Mouse (Mus musculus) layer of hippocampus, postnatal 36 days (tissue): ENCODE measurements around the gene Xpot. TPM values are rescaled to one million over a fixed set of nuclear protein-coding genes. Genes with fewer than 3 reads are reported as not detected.

ENCODE experiments used
- DNase-seq, 2 experiments: peaks; one replicate each; pipeline ENCODE4 v3.0.0; 2022
- total RNA-seq, 2 experiments: library from RNA; stranded (reverse); gene quantifications; 2 replicates each; pipeline ENCODE4 v1.2.3; 2021

The Xpot gene
- 10 to 100 TPM; 65.7 to 73.6 TPM for total RNA-seq

DNA sequence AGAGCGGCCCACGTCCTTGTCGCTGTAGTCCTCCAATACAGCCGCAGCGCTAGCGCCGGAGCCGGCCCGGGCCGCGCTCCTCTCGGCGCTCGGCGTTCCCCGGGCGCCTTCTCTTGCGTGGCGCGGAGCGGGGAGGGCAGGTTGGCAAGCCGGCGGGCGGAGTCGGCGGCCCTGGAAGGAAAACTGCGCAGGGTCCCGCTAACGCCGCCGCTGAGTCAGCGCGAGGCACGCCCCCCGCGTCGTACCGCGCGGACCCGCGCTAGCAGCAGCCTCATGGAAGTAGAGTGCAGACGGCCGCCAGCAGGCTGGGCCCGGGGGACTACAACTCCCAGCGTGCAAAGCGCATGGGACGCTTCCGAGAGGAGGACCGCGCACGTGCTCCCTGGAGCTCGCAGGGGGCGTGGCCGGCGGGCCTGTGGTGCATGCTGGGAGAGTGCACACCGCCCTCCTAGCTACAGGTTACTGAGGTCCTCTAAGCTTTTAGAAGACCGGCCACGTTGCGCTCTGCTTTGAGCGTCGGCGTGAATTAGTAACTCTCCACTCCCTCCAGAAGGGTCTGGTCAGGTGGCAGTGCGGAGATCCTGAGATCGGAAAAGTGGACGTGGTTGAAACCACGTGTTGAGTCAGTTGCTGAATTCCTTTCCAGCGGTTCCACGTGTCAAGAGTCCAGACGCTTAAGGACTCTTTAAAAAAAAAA lies at the start of gene Xpot:
Gene Xpot (minus strand): TSS at position 147 of the 697 bp plus-strand sequence.
- peak; percentile 99 for DNase-seq

DNA sequence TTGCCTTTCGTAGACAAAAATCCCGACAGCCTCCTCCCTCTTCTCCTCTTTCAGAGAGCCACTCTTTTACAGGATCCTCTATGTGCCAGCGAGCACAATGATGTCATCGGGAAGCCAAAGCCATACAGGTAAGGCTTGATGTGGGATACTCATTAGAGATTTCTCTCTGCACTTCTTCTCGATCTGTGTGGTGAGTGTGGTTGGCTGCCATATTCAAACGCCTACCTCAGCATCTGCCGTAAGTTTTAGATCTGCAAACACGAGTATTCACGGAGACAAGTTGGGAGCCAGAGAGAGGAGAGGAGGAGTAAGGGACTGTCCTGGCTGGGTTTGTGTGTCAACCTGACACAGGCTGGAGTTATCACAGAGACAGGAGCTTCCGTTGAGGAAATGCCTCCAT lies 43.0 kb upstream of the Xpot start:
- DNase-seq = no peak

DNA sequence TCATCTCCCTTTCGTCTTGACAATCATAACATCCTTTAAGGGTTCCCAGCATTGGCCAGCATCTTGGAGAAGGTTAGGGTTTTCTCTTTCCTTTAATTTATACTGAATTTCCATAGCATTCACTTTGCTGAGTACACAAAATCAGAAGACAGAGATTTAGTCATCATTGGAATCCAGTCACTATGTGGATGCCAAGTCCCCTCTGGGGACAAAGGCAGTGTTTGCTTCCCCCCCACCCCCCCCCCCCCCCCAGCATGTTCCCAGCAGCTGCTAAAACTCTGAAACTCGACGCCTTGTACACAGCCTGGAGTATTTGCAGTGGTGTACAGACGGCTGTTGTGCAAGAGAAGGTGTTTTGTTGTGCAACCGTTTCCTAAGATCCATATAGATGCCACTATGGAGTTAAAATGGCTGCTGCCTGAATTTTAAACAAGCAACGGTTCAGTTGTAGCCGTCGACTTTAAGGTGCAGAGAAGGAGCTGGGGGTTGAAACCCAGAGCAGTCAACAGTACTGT lies 39.6 kb upstream of the Xpot start:
- DNase-seq = no peak

GRCm38 (mm10) chr10:121663599-121663998 lies 37.5 kb upstream of the Xpot start:
- DNase-seq = no peak

GRCm38 (mm10) chr10:121662711-121663110 lies 36.6 kb upstream of the Xpot start:
- no peak for DNase-seq

DNA sequence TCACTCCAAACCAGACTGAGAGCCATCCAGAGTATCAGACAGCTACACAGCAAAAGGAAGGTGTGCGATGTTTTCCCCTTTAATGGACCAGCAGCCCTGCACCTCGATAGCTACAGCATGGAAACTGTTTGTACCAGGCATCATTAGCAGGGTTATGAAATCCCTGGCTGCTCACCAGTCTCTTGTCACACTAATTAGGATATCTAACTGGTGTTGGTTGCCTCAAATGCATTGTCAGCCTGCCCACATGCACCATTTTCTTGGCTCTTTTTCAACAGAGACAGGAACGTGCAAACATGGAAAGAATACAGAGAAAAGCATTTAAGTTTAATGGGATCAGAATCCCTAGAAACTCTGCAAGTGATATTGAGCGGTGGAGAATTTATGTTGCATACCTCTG lies 29.8 kb upstream of the Xpot start:
- no peak for DNase-seq

DNA sequence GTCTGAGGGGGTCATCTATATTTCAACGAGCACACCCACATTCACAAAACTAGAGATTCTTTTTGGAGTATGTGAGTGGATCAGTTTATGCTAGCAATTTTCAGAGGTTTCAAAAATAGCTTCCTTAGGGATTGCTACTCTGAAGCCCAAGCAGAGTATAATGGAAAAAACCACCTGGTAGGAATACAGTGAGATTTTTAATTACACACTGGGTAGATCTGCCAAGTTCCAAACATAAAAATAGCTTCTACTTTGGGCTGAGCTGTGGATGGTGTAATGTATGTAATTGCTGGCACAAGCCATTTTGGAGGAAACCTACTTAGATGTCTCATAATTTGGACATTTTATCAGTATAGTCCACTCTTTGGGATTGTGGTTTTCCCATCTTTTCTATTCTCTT lies 26.9 kb upstream of the Xpot start:
- no peak for DNase-seq

DNA sequence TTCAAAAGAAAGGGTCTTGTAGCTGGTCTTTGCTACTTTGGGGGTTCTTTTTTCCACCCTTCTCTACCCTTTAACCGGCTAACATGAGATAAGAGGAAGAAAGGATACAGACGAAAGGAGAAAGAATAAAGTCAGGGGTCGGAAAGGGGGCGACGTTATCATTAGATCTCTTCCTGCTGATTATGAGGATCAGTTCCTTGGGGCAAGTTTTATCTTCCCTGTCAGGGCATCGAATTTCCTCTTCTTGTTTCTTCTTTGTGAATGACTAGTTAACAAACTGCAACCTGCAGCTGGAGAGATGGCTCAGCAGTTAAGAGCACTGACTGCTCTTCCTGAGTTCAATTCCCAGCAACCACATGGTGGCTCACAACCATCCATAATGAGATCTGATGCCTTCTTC lies 20.2 kb upstream of the Xpot start:
- DNase-seq = no peak

GRCm38 (mm10) chr10:121642054-121642947 lies 16.2 kb upstream of the Xpot start:
- no peak for DNase-seq

DNA sequence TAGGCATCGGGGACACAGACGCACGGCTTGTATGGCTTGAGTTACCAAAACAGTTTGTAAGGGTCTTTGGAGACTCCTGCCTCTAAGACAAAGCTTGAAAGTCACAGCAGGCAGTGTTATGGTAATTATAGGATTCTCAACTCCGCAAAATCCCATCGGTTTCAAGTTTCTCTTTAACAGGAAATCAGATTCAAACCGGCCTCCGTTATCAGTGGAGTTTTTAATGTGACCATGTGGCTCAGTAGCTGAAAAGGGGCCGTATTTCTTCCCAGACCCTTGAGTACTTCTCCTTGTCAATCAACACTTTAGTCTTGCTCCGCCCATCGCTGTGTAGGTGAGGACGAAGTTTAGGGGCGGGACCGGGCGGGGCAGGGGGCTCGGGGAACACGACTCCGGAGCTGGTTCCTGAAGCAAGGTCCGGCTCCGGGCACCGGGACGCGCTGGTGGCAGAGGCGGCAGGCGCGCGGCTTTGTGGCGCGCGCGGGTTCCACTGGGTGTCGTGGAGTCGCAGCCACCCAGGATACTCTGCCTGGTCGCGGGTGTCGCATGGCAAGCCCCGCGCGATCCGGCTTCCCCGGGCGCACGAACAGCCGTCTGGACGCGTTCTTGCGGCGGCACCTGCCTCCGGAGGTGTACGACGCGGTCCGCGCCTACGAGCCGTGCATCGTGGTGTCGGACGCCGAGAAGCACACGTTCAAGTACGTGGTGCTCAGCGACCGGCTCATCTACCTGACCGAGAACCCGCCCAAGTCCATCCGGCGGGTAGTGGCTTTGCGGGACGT lies 15.3 kb upstream of the Xpot start, which contains the start of gene D930020B18Rik:
Gene D930020B18Rik (plus strand): TSS at position 317 of the 782 bp plus-strand sequence.
- no peak for DNase-seq

GRCm38 (mm10) chr10:121640944-121641271 lies 14.8 kb upstream of the Xpot start:
- no peak for DNase-seq

- no peak for DNase-seq
Observed at GRCm38 (mm10) chr10:121640150-121640930, 14.2 kb upstream of the Xpot start.

DNA sequence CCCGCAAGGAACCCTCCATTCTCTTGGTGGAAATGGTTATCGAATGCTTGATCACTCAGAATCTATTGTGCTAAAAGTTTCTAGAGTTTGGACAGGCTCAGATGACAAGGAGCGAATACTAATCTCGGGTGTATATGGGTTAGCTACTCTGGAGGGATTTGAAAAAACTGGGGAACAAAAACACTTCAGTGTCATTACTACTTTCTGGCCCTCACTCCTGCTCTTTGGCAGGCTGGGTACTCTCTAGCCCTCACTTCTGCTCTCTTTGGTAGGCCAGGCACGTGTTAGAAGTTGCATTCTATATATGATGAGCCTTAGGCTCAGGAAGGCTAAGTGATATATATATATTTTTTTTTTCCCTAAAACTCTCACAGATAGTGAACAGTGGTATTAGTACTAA lies 13.4 kb upstream of the Xpot start:
- DNase-seq = no peak

- DNase-seq = no peak
Observed at GRCm38 (mm10) chr10:121636276-121636675, 10.1 kb upstream of the Xpot start.

GRCm38 (mm10) chr10:121634159-121634558 lies 8.0 kb upstream of the Xpot start:
- no peak for DNase-seq

- no peak for DNase-seq
Observed at GRCm38 (mm10) chr10:121628561-121629040, 2.5 kb upstream of the Xpot start.

DNA sequence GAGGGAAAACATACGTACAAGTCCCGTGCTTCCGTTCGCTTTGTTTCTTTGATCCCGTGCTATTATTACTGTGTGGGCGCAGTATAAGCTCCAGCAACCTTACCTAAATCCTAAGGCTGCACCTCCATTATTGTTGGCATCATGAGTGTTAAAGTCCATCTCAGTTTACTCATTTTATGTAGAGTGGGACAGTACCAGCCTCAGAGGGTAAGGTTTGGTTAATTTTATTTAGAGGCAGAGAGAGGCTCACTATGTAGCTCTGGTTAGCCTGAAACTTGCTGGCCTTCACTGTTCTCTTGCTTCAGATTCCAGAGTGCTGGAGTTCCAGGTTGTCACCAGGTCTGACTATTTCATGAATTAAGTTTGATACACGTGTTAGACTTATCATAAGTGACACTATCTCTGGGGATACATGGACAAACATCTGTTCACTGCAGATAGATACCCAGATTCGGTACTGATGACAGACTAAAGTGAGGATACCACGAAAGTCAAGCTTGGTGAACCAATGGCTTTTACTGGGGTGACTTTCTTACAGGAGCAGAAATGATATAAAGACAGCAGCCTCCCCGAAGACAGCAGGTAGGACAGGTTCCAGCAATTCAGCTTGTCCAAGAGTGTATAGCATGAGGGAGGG lies 1.2 kb upstream of the Xpot start:
- no peak for DNase-seq

DNA sequence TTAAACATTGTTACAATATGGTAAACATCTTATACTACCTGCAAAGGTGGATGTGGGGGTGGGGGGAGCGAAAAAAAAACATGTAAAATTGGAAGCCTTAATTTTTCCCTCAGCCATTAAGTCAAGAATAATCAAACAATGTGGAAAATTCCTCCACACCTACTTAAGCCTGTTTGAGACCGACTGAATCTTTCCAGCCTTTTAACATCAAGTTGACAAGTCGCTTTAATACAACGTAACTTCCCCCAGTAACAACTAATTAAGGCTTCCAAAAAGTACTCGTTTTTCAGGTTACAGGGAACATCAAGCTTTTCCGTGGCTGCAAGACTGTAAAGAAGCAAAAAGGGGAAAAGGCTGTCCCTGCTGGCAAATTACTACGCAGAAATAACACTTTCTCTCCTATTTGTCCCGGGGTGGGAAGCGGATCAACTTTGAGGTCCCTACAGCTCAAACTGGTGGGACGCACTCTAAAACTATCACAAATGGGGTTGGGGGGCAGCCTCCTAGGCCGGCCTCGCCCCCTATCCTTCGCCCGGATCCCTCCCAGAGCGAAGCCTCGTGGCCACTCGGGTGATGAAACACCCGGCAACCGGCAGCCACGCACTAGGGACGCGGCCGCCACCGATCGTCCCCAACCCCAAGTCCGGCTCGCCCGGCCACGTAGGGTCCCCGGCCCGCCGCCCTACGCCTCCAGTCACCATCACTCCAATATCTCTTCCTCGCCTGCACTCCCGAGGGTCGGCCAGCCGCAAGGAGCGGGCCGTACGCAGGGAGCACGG lies 536 bp downstream of the Xpot start:
- no peak for DNase-seq

- DNase-seq = no peak
Observed at GRCm38 (mm10) chr10:121625006-121625405, 1.1 kb downstream of the Xpot start.

GRCm38 (mm10) chr10:121623670-121624069 lies 2.5 kb downstream of the Xpot start:
- no peak for DNase-seq
